Mouse (Mus musculus) frontal cortex, postnatal 10 days (tissue): Measurements from ENCODE around the gene Tbx10.
"Not testable (repeated sequence)": the region's sequence is repeated elsewhere in the genome, so short reads cannot be mapped to it uniquely, and the experiment has no call there.

Experiments
- DNase-seq, 2 experiments: peaks; one replicate each; pipeline ENCODE4 v3.0.0; 2022; ENCODE audit warnings: low spot score in 2 of 2, mixed read lengths in 1 of 2

Tbx10 gene

DNA sequence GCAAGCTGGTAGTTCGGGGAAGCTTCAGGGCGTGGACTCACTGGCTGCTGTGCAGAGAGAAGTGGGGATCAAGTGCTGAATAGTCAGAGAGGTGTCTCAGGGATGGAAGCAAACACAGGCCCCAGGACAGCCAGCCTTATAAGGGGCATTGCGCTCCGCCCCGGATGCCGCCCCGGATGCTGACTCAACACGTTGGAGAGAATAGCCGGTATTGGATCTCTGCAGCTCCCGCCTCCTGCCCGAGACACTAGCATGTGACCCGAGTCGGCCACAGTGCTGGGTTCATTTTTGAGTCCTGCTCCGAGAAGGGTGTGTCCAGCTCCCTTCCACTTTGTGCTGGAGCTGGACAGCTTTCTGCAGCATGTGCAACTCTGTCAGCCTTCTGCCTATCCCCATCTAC lies 49.6 kb downstream of the Tbx10 start:
- DNase-seq: no peak

- not testable (repeated sequence) for DNase-seq
These were observed 51.6 kb downstream of the Tbx10 start for GRCm38 (mm10) chr19:4044109-4044508.

GRCm38 (mm10) chr19:4045966-4046865 lies 53.7 kb downstream of the Tbx10 start, which contains the start of gene Gstp2:
Gstp2 (minus strand) TSS chr19:4046023.
- peak; percentile 59 to 66 for DNase-seq

GRCm38 (mm10) chr19:4046866-4047254 lies 54.3 kb downstream of the Tbx10 start:
- no peak for DNase-seq

DNA sequence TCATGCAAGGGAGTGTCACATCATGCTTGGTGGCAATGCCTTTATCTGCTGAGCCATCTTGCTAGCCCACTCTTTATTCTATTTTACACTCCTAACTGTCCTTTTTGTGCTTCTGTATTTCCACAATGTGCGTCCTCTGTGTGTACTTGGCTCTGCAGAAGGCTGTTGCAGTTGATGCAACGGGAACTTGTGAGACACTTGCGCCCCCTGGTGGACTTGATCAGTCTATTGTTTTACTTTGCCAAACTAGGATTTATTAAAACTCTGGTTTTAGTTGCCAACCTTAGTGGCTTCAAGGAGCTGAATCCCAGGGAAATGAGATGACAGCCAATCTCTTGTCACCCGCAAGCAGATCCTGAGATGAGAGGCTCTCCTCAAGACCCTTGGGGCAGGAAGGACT lies 55.3 kb downstream of the Tbx10 start:
- peak; percentile 29 to 58 for DNase-seq

DNA sequence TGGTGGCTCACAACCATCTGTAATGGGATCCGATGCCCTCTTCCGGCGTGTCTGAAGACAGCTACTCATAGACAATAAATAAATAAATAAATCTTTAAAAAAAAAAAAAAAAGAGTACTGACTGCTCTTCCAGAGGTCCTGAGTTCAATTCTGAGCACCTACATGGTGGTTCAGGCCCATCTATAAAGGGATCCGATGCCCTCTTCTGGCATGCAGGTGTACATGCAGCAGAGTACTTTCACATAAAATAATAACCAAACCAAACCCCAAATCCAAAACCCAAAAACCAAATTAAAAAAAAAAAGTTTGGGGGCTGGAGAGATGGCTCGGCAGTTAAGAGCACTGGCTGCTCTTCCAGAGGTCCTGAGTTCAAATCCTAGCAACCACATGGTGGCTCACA lies 56.5 kb downstream of the Tbx10 start:
- DNase-seq: not testable (repeated sequence)
